Mouse (Mus musculus) MEL-GATA-1-ER (cell line): ENCODE measurements around the gene Nudt4.

Experiments used
- DNase-seq: peaks from one replicate; pipeline ENCODE4 v3.0.0-alpha.2; 2012; ENCODE audit warnings: low read depth; ENCODE audit errors: extremely low read depth

Gene Nudt4

GRCm38 (mm10) chr10:95542916-95543315 is 21.0 kb downstream of the Nudt4 start:
- DNase-seq, result no peak

GRCm38 (mm10) chr10:95539841-95540240 is 24.1 kb downstream of the Nudt4 start:
- no peak for DNase-seq

GRCm38 (mm10) chr10:95539260-95539659 is 24.7 kb downstream of the Nudt4 start:
- no peak for DNase-seq

- DNase-seq, result no peak
Observed at GRCm38 (mm10) chr10:95536222-95536541, 27.8 kb downstream of the Nudt4 start.

GRCm38 (mm10) chr10:95535399-95536221 is 28.3 kb downstream of the Nudt4 start:
- no peak for DNase-seq

- no peak for DNase-seq
Observed at GRCm38 (mm10) chr10:95533382-95533781, 30.6 kb downstream of the Nudt4 start.

GRCm38 (mm10) chr10:95532916-95533315 is 31.0 kb downstream of the Nudt4 start:
- DNase-seq, result no peak

- DNase-seq, result peak; percentile 29
Observed at GRCm38 (mm10) chr10:95530551-95531121, 33.3 kb downstream of the Nudt4 start.

GRCm38 (mm10) chr10:95526495-95527122 is 37.3 kb downstream of the Nudt4 start:
- DNase-seq, result no peak

- no peak for DNase-seq
Observed at GRCm38 (mm10) chr10:95525871-95526270, 38.1 kb downstream of the Nudt4 start.

- DNase-seq, result no peak
Observed at GRCm38 (mm10) chr10:95525037-95525675, 38.8 kb downstream of the Nudt4 start.

GRCm38 (mm10) chr10:95517656-95518055 is 46.3 kb downstream of the Nudt4 start:
- DNase-seq, result no peak

GRCm38 (mm10) chr10:95515293-95515931 is 48.5 kb downstream of the Nudt4 start:
- DNase-seq, result no peak

- DNase-seq, result peak; percentile 87
Observed at GRCm38 (mm10) chr10:95514656-95515292, 49.2 kb downstream of the Nudt4 start, which contains the start of gene Ube2n. TSS of gene Ube2n (plus strand) at chr10:95515145.

GRCm38 (mm10) chr10:95513768-95514556 is 50.0 kb downstream of the Nudt4 start:
- DNase-seq, result no peak

- no peak for DNase-seq
Observed at GRCm38 (mm10) chr10:95512635-95513034, 51.3 kb downstream of the Nudt4 start.

- no peak for DNase-seq
Observed at GRCm38 (mm10) chr10:95509263-95509662, 54.7 kb downstream of the Nudt4 start.

- no peak for DNase-seq
Observed at GRCm38 (mm10) chr10:95508793-95509192, 55.2 kb downstream of the Nudt4 start.

- DNase-seq, result no peak
Observed at GRCm38 (mm10) chr10:95508126-95508525, 55.8 kb downstream of the Nudt4 start.

GRCm38 (mm10) chr10:95504341-95504740 is 59.6 kb downstream of the Nudt4 start:
- DNase-seq, result no peak
